Mouse (Mus musculus) lung, postnatal 0 days (tissue): ENCODE data around the gene Cavin4. TPM values are rescaled to one million over a fixed set of nuclear protein-coding genes. Genes with fewer than 3 reads are reported as not detected.

Experiments used
- ATAC-seq: fragments of 200-750 bp; cut with Nextera tagmentation; 2 replicates; pipeline ENCODE4 v1.8.0; 2017; ENCODE audit warnings: moderate library complexity
- DNase-seq: peaks from one replicate; pipeline ENCODE4 v3.0.0-alpha.2; 2016; ENCODE audit warnings: low spot score
- H3K27ac ChIP-seq: fragments of 300-500 bp; sonication (generic); 2 replicates; pipeline ENCODE4 v1.5.1; 2014; ENCODE audit warnings: antibody characterized with exemption, mild to moderate bottlenecking, low read length, mixed read lengths
- H3K27me3 ChIP-seq: fragments of 300-500 bp; sonication (generic); replicated peaks from 2 replicates; pipeline ENCODE4 v1.6.1; 2014; ENCODE audit warnings: low read length, mixed read lengths; ENCODE audit not compliant: insufficient read depth
- H3K36me3 ChIP-seq: fragments of 300-500 bp; sonication (generic); 2 replicates; pipeline ENCODE4 v1.6.1; 2014; ENCODE audit warnings: low read length, mixed read lengths; ENCODE audit not compliant: insufficient read depth
- H3K4me1 ChIP-seq: fragments of 300-500 bp; sonication (generic); 2 replicates; pipeline ENCODE4 v1.6.1; 2014; ENCODE audit warnings: antibody characterized with exemption, low read depth, low read length, mixed read lengths; ENCODE audit not compliant: insufficient read depth
- H3K4me2 ChIP-seq: fragments of 300-500 bp; sonication (generic); replicated peaks from 2 replicates; pipeline ENCODE4 v1.6.1; 2014; ENCODE audit warnings: low read depth, mild to moderate bottlenecking, low read length, moderate library complexity, mixed read lengths
- H3K4me3 ChIP-seq: fragments of 300-500 bp; sonication (generic); 2 replicates; pipeline ENCODE4 v1.5.1; 2014; ENCODE audit warnings: low read depth, low read length
- H3K9ac ChIP-seq: fragments of 300-500 bp; sonication (generic); replicated peaks from 2 replicates; pipeline ENCODE4 v1.6.1; 2014; ENCODE audit warnings: low read depth, mild to moderate bottlenecking
- H3K9me3 ChIP-seq: fragments of 300-500 bp; sonication (generic); 2 replicates; pipeline ENCODE4 v1.6.1; 2016; ENCODE audit warnings: low read length, mixed read lengths
- CTCF ChIP-seq: IDR thresholded peaks from 2 replicates; pipeline ENCODE4 v1.5.1; 2016; ENCODE audit warnings: antibody characterized with exemption, mild to moderate bottlenecking
- EP300 ChIP-seq: IDR thresholded peaks from 2 replicates; pipeline ENCODE4 v1.6.1; 2016; ENCODE audit warnings: antibody characterized with exemption, mild to moderate bottlenecking, control low read depth
- WGBS: fragments of 180-500 bp; shearing (Covaris S2); extraction: QIAGEN DNeasy Blood & Tissue Kit; methylation state at CpG from one replicate; pipeline ENCODE4 v1.1.7; 2014; 5-methylcytosine and 5-hydroxymethylcytosine counted together
- polyA plus RNA-seq: library from polyadenylated mRNA; unstranded; fragments of >200 nt; fragmentation: Nextera tagmentation; extraction: Ambion mirVana; gene quantifications from 2 replicates; pipeline ENCODE4 v1.2.1, GENCODE M21; 2015

The Cavin4 gene
- 0.55 and 0.93 TPM in 2 replicates for polyA plus RNA-seq

GRCm38 (mm10) chr4:48663271-48663670 lies at the start of gene Cavin4:
Cavin4 (plus strand) TSS chr4:48663514.
- H3K9ac ChIP-seq, result no peak within 1 kb of the TSS
- no peak within 1 kb of the TSS for H3K27ac ChIP-seq
- ATAC-seq (peak; percentile 52; the same call in 1 of the 2 replicates), DNase-seq (peak; percentile 45)
- no peaks in the 10 kb centered on the region; the same call in 1 of the 2 replicates for H3K4me1 ChIP-seq
- H3K27me3 ChIP-seq, result no peaks in the 10 kb centered on the region
- TF ChIP-seq EP300, result no peak
- no peak for TF ChIP-seq CTCF
- H3K4me3 ChIP-seq, result no peak within 1 kb of the TSS
- no peaks in the 10 kb centered on the region for H3K36me3 ChIP-seq
- WGBS, result 68% methylated on average over 10 of the region's 10 CpGs
- no peaks in the 10 kb centered on the region for H3K9me3 ChIP-seq
- no peak within 1 kb of the TSS; the same call in 1 of the 2 replicates for H3K4me2 ChIP-seq

- H3K4me3 ChIP-seq, result no peak overlapping the region
- no peaks in the 10 kb centered on the region for H3K9me3 ChIP-seq
- H3K27ac ChIP-seq, result no peak overlapping the region
- TF ChIP-seq EP300 (no peak), CTCF (no peak)
- H3K4me1 ChIP-seq, result no peaks in the 10 kb centered on the region
- no peak overlapping the region for H3K9ac ChIP-seq
- H3K36me3 ChIP-seq, result 0 out of 2 replicates have a peak, but pooled peaks cover 4% of the 10 kb centered on the region
- 98% methylated on average over 4 of the region's 4 CpGs for WGBS
- no peak overlapping the region for H3K4me2 ChIP-seq
- ATAC-seq (no peak), DNase-seq (no peak)
- H3K27me3 ChIP-seq, result no peaks in the 10 kb centered on the region
Observed at GRCm38 (mm10) chr4:48615483-48615882, 47.8 kb upstream of the Cavin4 start.

- TF ChIP-seq CTCF (no peak), EP300 (no peak)
- H3K27ac ChIP-seq, result no peak overlapping the region
- DNase-seq (no peak), ATAC-seq (no peak)
- H3K36me3 ChIP-seq, result 0 out of 2 replicates have a peak, but pooled peaks cover 4% of the 10 kb centered on the region
- 94% methylated on average over 15 of the region's 15 CpGs for WGBS
- no peaks in the 10 kb centered on the region for H3K27me3 ChIP-seq
- H3K4me1 ChIP-seq, result no peaks in the 10 kb centered on the region
- no peak overlapping the region for H3K9ac ChIP-seq
- no peak overlapping the region for H3K4me3 ChIP-seq
- no peaks in the 10 kb centered on the region for H3K9me3 ChIP-seq
- no peak overlapping the region for H3K4me2 ChIP-seq
Observed at GRCm38 (mm10) chr4:48617201-48617600, 46.1 kb upstream of the Cavin4 start.

- Histone ChIP-seq H3K4me2 (no peak overlapping the region), H3K4me1 (no peaks in the 10 kb centered on the region), H3K27me3 (no peaks in the 10 kb centered on the region), H3K9ac (no peak overlapping the region), H3K36me3 (0 out of 2 replicates have a peak, but pooled peaks cover 4% of the 10 kb centered on the region), H3K27ac (no peak overlapping the region), H3K4me3 (no peak overlapping the region), H3K9me3 (no peaks in the 10 kb centered on the region)
- DNase-seq (no peak), ATAC-seq (no peak)
- TF ChIP-seq EP300 (no peak), CTCF (no peak)
- 86% methylated on average over 6 of the region's 6 CpGs for WGBS
Observed at GRCm38 (mm10) chr4:48620121-48620520, 43.2 kb upstream of the Cavin4 start.

- H3K4me3 ChIP-seq, result no peak overlapping the region
- no peaks in the 10 kb centered on the region for H3K9me3 ChIP-seq
- H3K9ac ChIP-seq, result no peak overlapping the region
- ATAC-seq (no peak), DNase-seq (no peak)
- 0 out of 2 replicates have a peak, but pooled peaks cover under 1% of the 10 kb centered on the region for H3K36me3 ChIP-seq
- TF ChIP-seq CTCF, result no peak
- TF ChIP-seq EP300, result no peak
- WGBS, result 89% methylated on average over 6 of the region's 6 CpGs
- no peak overlapping the region for H3K4me2 ChIP-seq
- H3K4me1 ChIP-seq, result no peaks in the 10 kb centered on the region
- H3K27me3 ChIP-seq, result no peaks in the 10 kb centered on the region
- H3K27ac ChIP-seq, result no peak overlapping the region
Observed at GRCm38 (mm10) chr4:48622246-48622645, 41.1 kb upstream of the Cavin4 start.

GRCm38 (mm10) chr4:48622946-48623345 lies 40.4 kb upstream of the Cavin4 start:
- ATAC-seq, result no peak
- H3K27me3 ChIP-seq, result no peaks in the 10 kb centered on the region
- H3K4me1 ChIP-seq, result no peaks in the 10 kb centered on the region
- no peak overlapping the region for H3K9ac ChIP-seq
- 88% methylated on average over 7 of the region's 7 CpGs for WGBS
- no peaks in the 10 kb centered on the region for H3K36me3 ChIP-seq
- TF ChIP-seq EP300, result no peak
- TF ChIP-seq CTCF, result no peak
- DNase-seq, result no peak
- no peaks in the 10 kb centered on the region for H3K9me3 ChIP-seq
- no peak overlapping the region for H3K27ac ChIP-seq
- H3K4me3 ChIP-seq, result no peak overlapping the region
- H3K4me2 ChIP-seq, result no peak overlapping the region

- ATAC-seq (no peak), DNase-seq (no peak)
- H3K4me1 ChIP-seq, result no peaks in the 10 kb centered on the region
- no peak overlapping the region for H3K27ac ChIP-seq
- TF ChIP-seq CTCF (no peak), EP300 (no peak)
- H3K27me3 ChIP-seq, result no peaks in the 10 kb centered on the region
- no peak overlapping the region for H3K4me3 ChIP-seq
- no peaks in the 10 kb centered on the region for H3K9me3 ChIP-seq
- WGBS, result 72% methylated on average over 6 of the region's 6 CpGs
- H3K9ac ChIP-seq, result no peak overlapping the region
- no peak overlapping the region for H3K4me2 ChIP-seq
- no peaks in the 10 kb centered on the region for H3K36me3 ChIP-seq
Observed at GRCm38 (mm10) chr4:48624961-48625360, 38.4 kb upstream of the Cavin4 start.
